Mouse (Mus musculus): ENCODE data around the gene Cxcl14.
A peak's percentile ranks its signal among the peaks of the same experiment; 100 is the strongest.

The Cxcl14 gene

GRCm38 (mm10) chr13:56288601-56289000 lies 7.8 kb downstream of the Cxcl14 start:
- no peak for DNase-seq

DNA sequence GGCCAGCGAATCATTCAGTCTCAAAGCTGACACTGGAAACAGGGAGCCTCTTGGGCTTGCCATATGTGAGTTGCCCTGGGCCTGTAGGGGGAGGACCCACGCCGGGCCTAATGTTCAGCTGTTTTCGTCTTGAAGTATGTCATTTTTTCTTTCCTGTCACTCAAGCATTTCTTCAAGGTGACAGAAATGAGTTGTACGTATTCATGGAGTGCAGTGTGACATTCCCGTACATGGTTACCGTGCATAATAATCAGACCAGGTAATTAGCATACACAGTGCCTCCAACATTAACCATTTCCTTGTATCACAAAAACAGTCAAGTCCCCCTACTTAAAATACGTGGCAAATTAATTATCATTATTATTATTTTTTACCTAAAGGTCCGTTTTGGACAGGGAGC lies 9.3 kb downstream of the Cxcl14 start:
- DNase-seq: no peak

GRCm38 (mm10) chr13:56283321-56283720 lies 13.0 kb downstream of the Cxcl14 start:
- DNase-seq: no peak

- no peak for DNase-seq
Measured at GRCm38 (mm10) chr13:56280356-56280755, 16.0 kb downstream of the Cxcl14 start.

GRCm38 (mm10) chr13:56279439-56279838 lies 16.9 kb downstream of the Cxcl14 start:
- DNase-seq: peak in 1 of 2 experiments; percentile 46

GRCm38 (mm10) chr13:56275171-56275570 lies 21.2 kb downstream of the Cxcl14 start:
- DNase-seq: no peak

- DNase-seq: no peak
Measured at GRCm38 (mm10) chr13:56270124-56270523, 26.2 kb downstream of the Cxcl14 start.

GRCm38 (mm10) chr13:56267396-56267795 lies 29.0 kb downstream of the Cxcl14 start:
- DNase-seq: no peak

DNA sequence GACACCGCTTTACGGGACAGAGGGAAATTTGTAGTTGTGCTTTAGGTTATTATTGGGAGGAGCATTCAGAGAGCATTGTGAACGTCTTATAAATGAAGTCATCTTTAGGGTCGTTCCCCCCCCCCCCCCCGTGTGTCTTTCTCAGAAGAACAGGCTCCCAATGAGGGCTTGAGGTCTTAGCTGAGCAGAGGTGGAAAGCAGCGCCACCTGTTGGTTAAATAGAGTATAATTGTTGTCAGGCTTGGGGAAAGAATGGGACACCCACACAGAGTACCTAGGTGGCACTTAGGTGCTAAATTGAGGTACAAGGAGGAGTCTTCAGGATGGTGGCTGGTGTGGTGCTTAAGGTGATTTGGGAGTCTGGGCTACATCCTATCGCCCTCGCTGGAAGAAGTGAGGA lies 29.9 kb downstream of the Cxcl14 start:
- DNase-seq: no peak

- no peak for DNase-seq
Measured at GRCm38 (mm10) chr13:56265661-56266060, 30.7 kb downstream of the Cxcl14 start.

GRCm38 (mm10) chr13:56262269-56262668 lies 34.1 kb downstream of the Cxcl14 start:
- no peak for DNase-seq

DNA sequence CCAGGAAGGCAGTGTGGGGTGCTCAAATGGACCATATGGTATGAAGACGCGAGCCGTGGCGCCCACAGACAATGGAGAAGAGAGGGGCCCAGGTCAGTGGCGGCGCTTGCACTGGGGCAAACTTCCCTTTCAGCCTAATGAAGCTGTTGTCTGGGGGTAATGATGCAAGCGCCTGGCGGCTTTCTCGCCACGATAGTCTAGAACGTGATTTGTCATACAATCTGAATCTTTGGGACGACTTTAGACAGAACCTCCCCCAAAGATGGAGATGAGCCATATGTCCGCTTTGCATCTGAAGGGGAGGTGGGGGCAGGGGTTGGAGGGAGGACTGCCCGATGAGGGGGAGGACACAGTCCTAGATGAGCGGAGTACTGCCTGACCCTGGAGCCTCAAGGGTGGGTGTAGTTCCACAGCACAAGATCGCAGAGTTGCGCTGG lies 36.0 kb downstream of the Cxcl14 start:
- no peak for DNase-seq

DNA sequence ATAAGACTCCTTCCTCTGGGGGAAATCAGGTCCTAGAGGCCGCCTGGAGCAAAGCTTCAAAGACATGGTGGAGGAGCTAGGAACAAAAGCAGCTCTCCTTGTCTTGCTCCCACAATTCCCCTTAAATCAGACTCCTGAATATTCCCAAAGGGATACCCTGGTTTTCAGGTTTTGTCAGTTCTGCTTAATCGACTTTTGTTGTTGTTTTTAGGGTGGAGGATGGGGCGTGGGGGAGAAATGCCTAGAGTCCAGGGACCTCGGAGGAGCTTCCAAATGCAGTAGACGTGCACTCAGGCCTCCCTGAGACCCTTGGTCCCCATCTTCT lies 36.5 kb downstream of the Cxcl14 start:
- DNase-seq: no peak

DNA sequence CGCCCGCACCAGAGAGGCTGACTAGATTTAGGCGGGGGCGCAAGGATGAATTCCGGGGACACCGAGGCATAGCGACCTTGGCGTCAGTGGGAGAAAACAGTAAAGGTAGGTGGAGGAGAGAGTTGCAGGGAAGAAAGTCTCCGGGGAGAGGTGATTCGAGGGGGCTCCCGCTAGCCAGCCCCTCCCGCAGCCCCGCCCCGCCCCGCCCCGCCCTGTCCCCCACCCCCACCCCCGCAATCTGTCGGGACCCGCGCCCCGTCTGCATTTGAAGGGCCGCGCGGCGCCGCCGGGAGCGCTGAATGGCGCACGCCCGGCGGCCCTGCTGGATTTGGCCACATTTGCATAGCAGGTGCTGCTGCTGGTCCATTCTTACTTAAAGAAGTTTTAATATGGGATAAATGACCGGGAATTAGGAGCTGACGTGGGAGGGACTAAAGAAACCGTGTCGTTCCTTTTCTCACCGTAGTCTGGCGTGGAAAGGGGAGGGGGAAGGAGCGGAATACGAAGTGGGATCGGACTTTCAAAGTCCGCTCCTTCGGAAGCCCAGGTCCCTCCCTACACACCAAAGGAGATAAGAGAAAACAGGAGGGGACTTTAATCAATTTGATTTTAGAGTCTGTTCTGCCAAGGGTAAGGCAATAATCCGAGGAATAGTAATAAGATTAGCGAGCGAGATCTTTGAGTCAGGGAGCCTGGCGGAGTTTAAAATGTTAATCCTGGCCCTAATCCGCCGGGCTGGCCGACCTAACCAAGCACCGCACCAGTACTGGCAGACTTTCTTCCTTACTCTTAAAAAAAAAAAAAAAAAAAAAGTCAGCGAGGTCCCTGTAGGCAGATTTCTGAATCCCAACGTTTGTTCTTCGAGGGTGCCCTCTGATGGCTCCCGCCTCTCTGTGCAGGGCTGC lies 37.1 kb downstream of the Cxcl14 start:
- no peak for DNase-seq

GRCm38 (mm10) chr13:56258196-56259020 lies 37.9 kb downstream of the Cxcl14 start:
- DNase-seq: no peak

DNA sequence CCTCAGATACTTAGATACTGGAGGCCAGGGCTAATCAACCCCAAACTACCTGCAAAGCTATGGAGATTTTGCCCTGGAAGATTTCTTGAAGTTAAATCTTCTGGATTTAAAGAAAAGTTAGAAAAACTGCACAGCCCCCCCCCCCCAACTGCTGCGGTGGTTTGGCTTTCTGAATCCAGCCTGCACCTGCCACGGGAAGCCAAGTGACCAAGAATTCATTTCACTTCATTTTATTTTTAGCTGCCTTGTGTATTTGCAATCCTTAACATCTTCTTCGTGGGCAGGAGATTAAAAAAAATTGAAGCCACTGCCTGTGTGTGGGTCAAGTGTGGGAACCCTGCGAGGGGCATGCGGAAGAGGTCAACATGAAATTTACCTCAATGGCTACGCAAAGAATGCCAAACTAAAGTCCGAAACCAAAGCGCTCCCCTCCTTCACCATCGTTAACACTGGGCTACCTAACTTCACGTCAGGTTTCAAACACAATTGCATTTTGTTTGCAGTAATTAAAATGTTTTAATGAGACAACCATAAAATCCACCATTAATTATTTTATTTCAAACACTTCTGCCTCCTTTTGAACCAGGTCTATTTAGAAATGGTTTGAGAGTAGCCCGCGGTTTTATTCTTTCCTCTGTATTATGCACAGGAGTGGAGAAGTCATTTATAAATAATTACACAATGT lies 38.7 kb downstream of the Cxcl14 start:
- DNase-seq: no peak

DNA sequence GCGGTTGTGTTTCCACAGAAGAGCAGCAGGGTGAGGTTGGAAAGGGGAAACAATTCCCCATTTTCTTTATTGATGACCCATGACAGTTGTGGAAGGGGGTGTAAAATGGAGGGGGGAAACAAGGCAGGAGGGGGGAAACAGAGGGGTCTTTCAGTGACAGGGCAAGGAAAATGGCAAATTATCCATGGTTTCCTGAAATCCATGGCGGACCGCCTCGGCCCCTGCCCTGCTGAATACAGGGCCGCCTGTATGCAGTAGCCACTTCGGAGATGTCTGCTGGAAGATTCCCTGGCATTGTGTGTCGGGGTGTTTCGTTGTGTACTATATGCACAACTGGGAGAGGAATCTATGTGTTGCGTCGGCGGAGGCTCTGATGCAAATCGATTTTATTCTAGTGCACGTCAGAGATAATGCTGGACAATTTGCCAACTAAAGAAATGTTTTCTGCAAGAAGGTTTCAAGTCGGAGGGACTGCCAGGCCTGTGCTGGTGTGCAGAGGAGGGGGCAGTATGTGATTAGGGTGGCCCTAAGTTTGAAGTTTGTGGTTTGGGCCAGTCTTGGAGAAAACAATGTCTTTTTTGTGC lies 39.5 kb downstream of the Cxcl14 start:
- DNase-seq: no peak

- no peak for DNase-seq
Measured at GRCm38 (mm10) chr13:56253379-56253778, 43.0 kb downstream of the Cxcl14 start.

GRCm38 (mm10) chr13:56252783-56253182 lies 43.6 kb downstream of the Cxcl14 start:
- DNase-seq: no peak

GRCm38 (mm10) chr13:56251924-56252619 lies 44.3 kb downstream of the Cxcl14 start, which contains the start of gene Neurog1:
Neurog1 (minus strand) TSS chr13:56252163.
- no peak for DNase-seq

- no peak for DNase-seq
Measured at GRCm38 (mm10) chr13:56251176-56251923, 45.0 kb downstream of the Cxcl14 start.

Measured in spleen, adult 18-20 months (tissue).